Mouse (Mus musculus): ENCODE results near the gene Sec63. TPM values are rescaled to one million over a fixed set of nuclear protein-coding genes. Genes with fewer than 3 reads are reported as not detected.

Gene Sec63
- polyA plus RNA-seq, 1 experiment from 2014 or later: 13.1 TPM

GRCm38 (mm10) chr10:42856574-42856973, 95.3 kb downstream of the Sec63 start:
- no peak for ATAC-seq
- no peak overlapping the region for H3K27ac ChIP-seq
- H3K4me2 ChIP-seq: no peak overlapping the region
- no peak overlapping the region for H3K9ac ChIP-seq
- no peaks in the 10 kb centered on the region; the same call in 1 of the 2 replicates for H3K27me3 ChIP-seq (replicated peaks)
- no peak overlapping the region for H3K4me3 ChIP-seq
- H3K36me3 ChIP-seq: no peaks in the 10 kb centered on the region
- peaks cover 4% of the 10 kb centered on the region; the same call in 1 of the 2 replicates for H3K9me3 ChIP-seq (replicated peaks)
- 80% methylated on average over 9 of the region's 9 CpGs for WGBS (ENCODE audit: insufficient replicate concordance)
- H3K4me1 ChIP-seq: no peaks in the 10 kb centered on the region; the same call in 1 of the 2 replicates

- no peaks in the 10 kb centered on the region; the same call in 1 of the 2 replicates for H3K4me1 ChIP-seq
- H3K36me3 ChIP-seq: no peaks in the 10 kb centered on the region
- H3K4me2 ChIP-seq: no peak overlapping the region
- ATAC-seq: no peak
- H3K9me3 ChIP-seq (replicated peaks): peaks cover 4% of the 10 kb centered on the region; the same call in 1 of the 2 replicates
- H3K27me3 ChIP-seq (replicated peaks): no peaks in the 10 kb centered on the region; the same call in 1 of the 2 replicates
- no peak overlapping the region for H3K27ac ChIP-seq
- WGBS (ENCODE audit: insufficient replicate concordance): 84% methylated on average over 2 of the region's 2 CpGs
- no peak overlapping the region for H3K4me3 ChIP-seq
- H3K9ac ChIP-seq: no peak overlapping the region
These were observed 95.7 kb downstream of the Sec63 start for GRCm38 (mm10) chr10:42857021-42857420.

- no peak for ATAC-seq
- peaks cover 4% of the 10 kb centered on the region; the same call in 1 of the 2 replicates for H3K9me3 ChIP-seq (replicated peaks)
- H3K36me3 ChIP-seq: no peaks in the 10 kb centered on the region
- peaks cover 15% of the 10 kb centered on the region for H3K27me3 ChIP-seq (replicated peaks)
- H3K27ac ChIP-seq: no peak overlapping the region
- no peak overlapping the region for H3K4me3 ChIP-seq
- H3K4me1 ChIP-seq: no peaks in the 10 kb centered on the region; the same call in 1 of the 2 replicates
- H3K9ac ChIP-seq: no peak overlapping the region
- WGBS (ENCODE audit: insufficient replicate concordance): 36% methylated on average over 2 of the region's 2 CpGs
- H3K4me2 ChIP-seq: no peak overlapping the region
These were observed 98.5 kb downstream of the Sec63 start for GRCm38 (mm10) chr10:42859781-42860158.

- Histone ChIP-seq H3K4me3 (no peak within 1 kb of the TSS), H3K4me2 (peak within 1 kb of the TSS; percentile 8; the same call in 1 of the 2 replicates), H3K27ac (no peak within 1 kb of the TSS), H3K27me3 (replicated peaks) (peaks cover 19% of the 10 kb centered on the region), H3K4me1 (no peaks in the 10 kb centered on the region; the same call in 1 of the 2 replicates), H3K9ac (no peak within 1 kb of the TSS), H3K36me3 (no peaks in the 10 kb centered on the region), H3K9me3 (replicated peaks) (peaks cover 4% of the 10 kb centered on the region; the same call in 1 of the 2 replicates)
- WGBS (ENCODE audit: insufficient replicate concordance): 52% methylated on average over 17 of the region's 17 CpGs
- ATAC-seq: no peak
These were observed 99.0 kb downstream of the Sec63 start, which contains the start of gene Scml4 for GRCm38 (mm10) chr10:42860159-42860911. Gene Scml4 (plus strand): TSS chr10:42860370.

GRCm38 (mm10) chr10:42861446-42861845, 100.2 kb downstream of the Sec63 start:
- H3K9me3 ChIP-seq (replicated peaks): peaks cover 2% of the 10 kb centered on the region; the same call in 1 of the 2 replicates
- H3K27ac ChIP-seq: no peak overlapping the region

GRCm38 (mm10) chr10:42862102-42862740, 100.9 kb downstream of the Sec63 start:
- Histone ChIP-seq H3K27me3 (replicated peaks) (peaks cover 21% of the 10 kb centered on the region), H3K9me3 (replicated peaks) (no peaks in the 10 kb centered on the region), H3K4me1 (no peaks in the 10 kb centered on the region), H3K36me3 (no peaks in the 10 kb centered on the region), H3K4me3 (no peak overlapping the region; the same call in 1 of the 2 replicates), H3K9ac (no peak overlapping the region), H3K4me2 (peak overlapping the region; percentile 32), H3K27ac (no peak overlapping the region)
- no peak for ATAC-seq
- 55% methylated on average over 13 of the region's 13 CpGs for WGBS (ENCODE audit: insufficient replicate concordance)

More at GRCm38 (mm10) chr10:42861446-42861845, 100.2 kb downstream of the Sec63 start:
- no peak for ATAC-seq
- no peaks in the 10 kb centered on the region for H3K4me1 ChIP-seq
- H3K4me2 ChIP-seq: no peak overlapping the region
- H3K4me3 ChIP-seq: no peak overlapping the region
- no peak overlapping the region for H3K9ac ChIP-seq
- H3K36me3 ChIP-seq: no peaks in the 10 kb centered on the region
- H3K27me3 ChIP-seq (replicated peaks): peaks cover 21% of the 10 kb centered on the region
- 72% methylated on average over 7 of the region's 7 CpGs for WGBS (ENCODE audit: insufficient replicate concordance)

- H3K36me3 ChIP-seq: no peaks in the 10 kb centered on the region
- peaks cover 21% of the 10 kb centered on the region for H3K27me3 ChIP-seq (replicated peaks)
- H3K4me1 ChIP-seq: no peaks in the 10 kb centered on the region
- WGBS (ENCODE audit: insufficient replicate concordance): 66% methylated on average over 4 of the region's 4 CpGs
- no peaks in the 10 kb centered on the region for H3K9me3 ChIP-seq (replicated peaks)
- no peak overlapping the region for H3K4me3 ChIP-seq
- no peak overlapping the region for H3K4me2 ChIP-seq
- no peak for ATAC-seq
- no peak overlapping the region for H3K9ac ChIP-seq
- no peak overlapping the region for H3K27ac ChIP-seq
These were observed 101.5 kb downstream of the Sec63 start for GRCm38 (mm10) chr10:42862806-42863205.

GRCm38 (mm10) chr10:42863621-42864391, 102.5 kb downstream of the Sec63 start:
- ATAC-seq: no peak
- Histone ChIP-seq H3K9ac (no peak overlapping the region), H3K9me3 (replicated peaks) (no peaks in the 10 kb centered on the region), H3K36me3 (no peaks in the 10 kb centered on the region), H3K27me3 (replicated peaks) (peaks cover 21% of the 10 kb centered on the region), H3K4me2 (peak overlapping the region; percentile 42), H3K27ac (no peak overlapping the region), H3K4me3 (peak overlapping the region; percentile 2; the same call in 1 of the 2 replicates), H3K4me1 (no peaks in the 10 kb centered on the region)
- 45% methylated on average over 31 of the region's 31 CpGs for WGBS (ENCODE audit: insufficient replicate concordance)

- ATAC-seq: no peak
- no peaks in the 10 kb centered on the region for H3K4me1 ChIP-seq
- peaks cover 23% of the 10 kb centered on the region for H3K27me3 ChIP-seq (replicated peaks)
- no peaks in the 10 kb centered on the region for H3K36me3 ChIP-seq
- no peaks in the 10 kb centered on the region for H3K9me3 ChIP-seq (replicated peaks)
- no peak overlapping the region for H3K4me2 ChIP-seq
- no peak overlapping the region for H3K9ac ChIP-seq
- 49% methylated on average over 5 of the region's 5 CpGs for whole genome bisulfite sequencing (ENCODE audit: insufficient replicate concordance)
- no peak overlapping the region for H3K4me3 ChIP-seq
- H3K27ac ChIP-seq: no peak overlapping the region
These were observed 103.4 kb downstream of the Sec63 start for GRCm38 (mm10) chr10:42864696-42865095.

GRCm38 (mm10) chr10:42868416-42868815, 107.1 kb downstream of the Sec63 start:
- Histone ChIP-seq H3K4me2 (no peak overlapping the region), H3K4me3 (no peak overlapping the region), H3K27ac (no peak overlapping the region), H3K9ac (no peak overlapping the region), H3K27me3 (replicated peaks) (peaks cover 25% of the 10 kb centered on the region), H3K9me3 (replicated peaks) (no peaks in the 10 kb centered on the region), H3K36me3 (no peaks in the 10 kb centered on the region), H3K4me1 (no peaks in the 10 kb centered on the region)
- 66% methylated on average over 9 of the region's 9 CpGs for WGBS (ENCODE audit: insufficient replicate concordance)
- ATAC-seq: no peak

GRCm38 (mm10) chr10:42869467-42869866, 108.2 kb downstream of the Sec63 start:
- Histone ChIP-seq H3K9me3 (replicated peaks) (no peaks in the 10 kb centered on the region), H3K27ac (no peak overlapping the region), H3K27me3 (replicated peaks) (peaks cover 15% of the 10 kb centered on the region; the same call in 1 of the 2 replicates), H3K36me3 (no peaks in the 10 kb centered on the region), H3K4me3 (no peak overlapping the region), H3K4me2 (no peak overlapping the region), H3K9ac (no peak overlapping the region), H3K4me1 (no peaks in the 10 kb centered on the region)
- WGBS (ENCODE audit: insufficient replicate concordance): 48% methylated on average over 6 of the region's 6 CpGs
- no peak for ATAC-seq

Data from liver, embryonic 12.5 days (tissue).